Mouse (Mus musculus): ENCODE measurements around the gene Klrb1c. TPM values are rescaled to one million over a fixed set of nuclear protein-coding genes. Genes with fewer than 3 reads are reported as not detected.

Gene Klrb1c
- polyA plus RNA-seq (2012; rRNA removed) = 0.04 and 0.19 TPM in 2 replicates

DNA sequence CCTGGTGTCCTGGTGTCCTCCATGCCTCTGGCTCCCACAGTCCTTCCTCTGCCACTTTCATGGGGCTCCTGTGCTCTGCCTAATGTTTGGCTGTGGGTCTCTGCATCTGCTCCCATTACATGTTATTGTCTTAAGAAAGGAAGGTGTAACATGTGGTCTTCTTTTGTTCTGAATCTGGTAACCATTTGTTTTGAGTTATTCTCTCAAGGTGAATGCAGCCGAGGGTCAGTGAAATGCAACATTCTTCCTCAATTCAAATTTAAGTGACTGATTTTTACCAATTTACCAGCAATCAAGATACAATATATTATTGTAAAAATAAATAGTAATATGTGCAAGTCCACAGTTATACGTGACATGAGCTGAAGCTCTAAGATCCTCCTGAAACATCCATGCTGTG is at the start of gene Klrb1c:
TSS of gene Klrb1c (minus strand) at position 101 of the 400 bp plus-strand sequence.
- no peak within 1 kb of the TSS for H3K27ac ChIP-seq (ENCODE audit: insufficient read depth, low read length)
- H3K4me1 ChIP-seq (ENCODE audit: control insufficient read depth, insufficient read depth, low read length) = no peaks in the 10 kb centered on the region
- H3K4me3 ChIP-seq (ENCODE audit: insufficient read depth, low read length) = no peak within 1 kb of the TSS
- TF ChIP-seq POLR2A (IDR thresholded peaks at IDR 0.05; ENCODE audit: extremely low read depth, insufficient read depth, low read length) (no peak), CTCF (IDR thresholded peaks at IDR 0.05; ENCODE audit: extremely low read depth, insufficient read depth, low read length) (no peak)

DNA sequence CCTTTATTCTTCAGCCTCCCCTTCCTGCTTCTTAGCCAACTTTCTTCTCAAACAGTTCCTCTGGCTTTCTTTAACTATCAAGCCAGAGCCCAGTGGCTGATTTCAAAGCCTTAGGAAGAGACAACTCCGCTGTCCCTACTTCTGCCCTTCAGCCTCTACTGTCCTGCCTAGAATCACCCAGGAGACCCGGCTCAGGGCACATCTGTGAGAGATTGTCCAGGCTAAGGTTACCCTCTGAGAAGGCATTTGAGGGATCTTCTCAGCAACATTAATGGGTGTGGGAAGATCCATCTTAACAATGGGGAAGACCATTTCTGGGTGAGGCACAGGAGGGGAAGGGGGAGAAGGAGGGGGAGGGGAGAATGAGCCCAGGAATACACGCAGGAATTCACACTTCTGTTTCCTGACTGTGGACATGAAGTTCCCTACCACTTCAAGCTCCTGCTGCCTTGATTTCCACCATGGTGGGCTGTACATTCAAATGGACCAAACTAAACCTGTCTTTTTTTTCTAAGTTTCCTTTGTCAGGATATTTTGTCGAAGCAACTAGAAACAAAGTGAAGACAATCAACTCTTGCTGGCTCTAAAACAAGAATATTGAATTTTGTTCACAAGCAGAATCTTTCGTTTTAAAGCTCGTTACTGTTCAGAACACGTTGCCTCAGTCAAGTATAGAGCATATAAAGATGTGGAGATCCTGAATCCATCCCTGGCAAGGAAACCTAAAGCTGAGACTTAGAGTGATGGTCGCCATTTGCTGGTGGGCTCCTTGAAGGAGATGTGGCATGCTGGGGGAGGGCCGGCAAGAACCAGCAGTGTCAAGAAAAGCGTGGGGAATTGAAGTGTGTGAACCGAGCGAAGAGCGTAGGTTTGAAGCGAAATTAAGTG is 48.7 kb upstream of the Klrb1c start:
- no peak overlapping the region for H3K27ac ChIP-seq (ENCODE audit: insufficient read depth, low read length)
- TF ChIP-seq CTCF (IDR thresholded peaks at IDR 0.05; ENCODE audit: extremely low read depth, insufficient read depth, low read length) = no peak
- TF ChIP-seq POLR2A (IDR thresholded peaks at IDR 0.05; ENCODE audit: extremely low read depth, insufficient read depth, low read length) = no peak
- peak overlapping the region; percentile 98 for H3K4me3 ChIP-seq (ENCODE audit: insufficient read depth, low read length)
- no peaks in the 10 kb centered on the region for H3K4me1 ChIP-seq (ENCODE audit: control insufficient read depth, insufficient read depth, low read length)

DNA sequence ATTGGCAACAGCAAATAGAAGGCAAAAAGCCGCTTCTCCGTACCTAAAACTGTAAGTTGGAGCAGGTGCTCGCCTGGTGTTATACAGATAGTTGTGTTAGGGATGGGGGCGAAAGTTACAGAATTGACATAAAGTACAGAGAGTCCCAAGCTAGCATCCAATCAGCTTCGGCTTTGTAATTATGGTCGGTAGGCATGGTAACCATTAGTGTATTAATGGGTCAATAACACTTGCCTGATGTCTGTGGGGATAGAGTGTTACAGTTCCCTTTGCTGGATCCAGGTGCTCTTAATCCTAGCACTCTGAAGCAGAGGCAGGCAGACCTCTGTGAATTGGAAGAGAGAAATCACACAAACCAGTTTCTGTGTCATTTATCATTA is 47.9 kb upstream of the Klrb1c start:
- no peaks in the 10 kb centered on the region for H3K4me1 ChIP-seq (ENCODE audit: control insufficient read depth, insufficient read depth, low read length)
- TF ChIP-seq CTCF (IDR thresholded peaks at IDR 0.05; ENCODE audit: extremely low read depth, insufficient read depth, low read length) = no peak
- TF ChIP-seq POLR2A (IDR thresholded peaks at IDR 0.05; ENCODE audit: extremely low read depth, insufficient read depth, low read length) = no peak
- no peak overlapping the region; the same call in 1 of the 2 replicates for H3K4me3 ChIP-seq (ENCODE audit: insufficient read depth, low read length)
- H3K27ac ChIP-seq (ENCODE audit: insufficient read depth, low read length) = no peak overlapping the region

DNA sequence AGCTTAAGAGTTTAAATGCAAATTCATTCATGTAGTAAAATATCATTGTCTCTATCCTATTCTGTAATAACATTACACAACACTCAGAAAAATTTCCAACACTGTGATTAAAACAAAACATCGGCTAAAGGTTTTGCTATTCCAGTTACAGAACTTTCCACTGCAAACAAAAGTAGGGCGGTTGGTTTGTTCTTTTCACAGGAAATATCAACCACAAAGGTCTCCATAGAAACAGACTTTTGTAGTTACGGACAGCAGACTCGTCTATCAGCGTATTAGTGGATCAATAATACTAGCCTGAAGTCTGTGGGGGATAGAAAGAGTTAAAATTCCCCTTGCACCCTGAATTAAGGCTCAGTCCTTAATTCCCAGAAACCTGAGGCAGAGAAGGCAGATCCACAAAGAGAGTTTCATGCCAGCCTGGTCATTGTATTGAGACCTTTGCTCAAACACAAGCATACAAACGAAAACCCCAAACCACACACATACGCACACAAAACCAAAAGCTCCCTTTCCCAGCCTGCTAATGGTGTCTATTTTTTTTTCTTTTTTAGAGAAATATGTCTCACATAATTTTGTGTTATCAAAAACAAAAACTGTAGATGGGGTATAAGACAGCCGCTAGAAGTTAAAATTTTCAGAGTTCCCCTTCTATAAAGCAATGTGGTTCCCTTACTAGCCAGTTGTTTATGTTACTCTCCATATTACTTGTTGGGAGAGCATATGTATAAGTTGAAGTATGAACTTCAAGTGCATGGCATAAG is 47.4 kb upstream of the Klrb1c start:
- Histone ChIP-seq H3K4me1 (ENCODE audit: control insufficient read depth, insufficient read depth, low read length) (no peaks in the 10 kb centered on the region), H3K27ac (ENCODE audit: insufficient read depth, low read length) (no peak overlapping the region), H3K4me3 (ENCODE audit: insufficient read depth, low read length) (no peak overlapping the region)
- TF ChIP-seq CTCF (IDR thresholded peaks at IDR 0.05; ENCODE audit: extremely low read depth, insufficient read depth, low read length) (no peak), POLR2A (IDR thresholded peaks at IDR 0.05; ENCODE audit: extremely low read depth, insufficient read depth, low read length) (no peak)

DNA sequence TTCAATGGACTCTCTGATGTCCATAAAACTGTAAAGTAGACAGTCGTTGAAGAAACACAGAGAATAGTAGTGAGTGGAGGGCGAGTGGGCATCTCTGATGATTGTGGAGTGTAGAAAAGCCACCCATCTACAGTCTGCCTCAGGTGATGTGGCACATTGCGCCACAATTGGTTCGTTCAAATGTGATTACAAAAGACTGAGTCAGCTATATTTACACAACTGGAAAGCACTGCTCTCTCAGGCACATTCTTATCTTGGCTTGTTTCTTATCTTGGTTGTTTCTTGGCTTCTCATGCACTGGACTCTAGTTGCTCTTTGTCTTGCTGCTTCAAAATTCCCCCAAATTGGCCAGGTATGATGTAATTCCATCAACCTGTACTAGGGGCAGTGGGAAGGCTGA is 46.6 kb upstream of the Klrb1c start:
- Histone ChIP-seq H3K4me3 (ENCODE audit: insufficient read depth, low read length) (no peak overlapping the region), H3K27ac (ENCODE audit: insufficient read depth, low read length) (no peak overlapping the region), H3K4me1 (ENCODE audit: control insufficient read depth, insufficient read depth, low read length) (no peaks in the 10 kb centered on the region)
- TF ChIP-seq POLR2A (IDR thresholded peaks at IDR 0.05; ENCODE audit: extremely low read depth, insufficient read depth, low read length) (no peak), CTCF (IDR thresholded peaks at IDR 0.05; ENCODE audit: extremely low read depth, insufficient read depth, low read length) (no peak)

- no peak for TF ChIP-seq POLR2A (IDR thresholded peaks at IDR 0.05; ENCODE audit: extremely low read depth, insufficient read depth, low read length)
- no peak for TF ChIP-seq CTCF (IDR thresholded peaks at IDR 0.05; ENCODE audit: extremely low read depth, insufficient read depth, low read length)
- no peak overlapping the region for H3K4me3 ChIP-seq (ENCODE audit: insufficient read depth, low read length)
- no peak overlapping the region for H3K27ac ChIP-seq (ENCODE audit: insufficient read depth, low read length)
- H3K4me1 ChIP-seq (ENCODE audit: control insufficient read depth, insufficient read depth, low read length) = no peaks in the 10 kb centered on the region
These were observed 44.0 kb upstream of the Klrb1c start for GRCm38 (mm10) chr6:128833046-128833445.

- H3K4me3 ChIP-seq (ENCODE audit: insufficient read depth, low read length) = no peak overlapping the region
- no peak for TF ChIP-seq POLR2A (IDR thresholded peaks at IDR 0.05; ENCODE audit: extremely low read depth, insufficient read depth, low read length)
- TF ChIP-seq CTCF (IDR thresholded peaks at IDR 0.05; ENCODE audit: extremely low read depth, insufficient read depth, low read length) = no peak
- H3K27ac ChIP-seq (ENCODE audit: insufficient read depth, low read length) = no peak overlapping the region
- H3K4me1 ChIP-seq (ENCODE audit: control insufficient read depth, insufficient read depth, low read length) = no peaks in the 10 kb centered on the region
These were observed 40.8 kb upstream of the Klrb1c start for GRCm38 (mm10) chr6:128829837-128830236.

GRCm38 (mm10) chr6:128826781-128827180 is 37.8 kb upstream of the Klrb1c start:
- H3K4me1 ChIP-seq (ENCODE audit: control insufficient read depth, insufficient read depth, low read length) = no peaks in the 10 kb centered on the region
- no peak overlapping the region for H3K4me3 ChIP-seq (ENCODE audit: insufficient read depth, low read length)
- no peak overlapping the region for H3K27ac ChIP-seq (ENCODE audit: insufficient read depth, low read length)
- TF ChIP-seq CTCF (IDR thresholded peaks at IDR 0.05; ENCODE audit: extremely low read depth, insufficient read depth, low read length) (no peak), POLR2A (IDR thresholded peaks at IDR 0.05; ENCODE audit: extremely low read depth, insufficient read depth, low read length) (no peak)

- TF ChIP-seq CTCF (IDR thresholded peaks at IDR 0.05; ENCODE audit: extremely low read depth, insufficient read depth, low read length) = no peak
- TF ChIP-seq POLR2A (IDR thresholded peaks at IDR 0.05; ENCODE audit: extremely low read depth, insufficient read depth, low read length) = no peak
- no peak within 1 kb of the TSS for H3K4me3 ChIP-seq (ENCODE audit: insufficient read depth, low read length)
- H3K27ac ChIP-seq (ENCODE audit: insufficient read depth, low read length) = no peak within 1 kb of the TSS
- no peaks in the 10 kb centered on the region for H3K4me1 ChIP-seq (ENCODE audit: control insufficient read depth, insufficient read depth, low read length)
These were observed 37.1 kb upstream of the Klrb1c start, which contains the start of the genes Gm44511 and Klrb1b for GRCm38 (mm10) chr6:128826132-128826531. Gm44511 (minus strand) TSS chr6:128826315. Klrb1b (minus strand) TSS chr6:128826331.

All from cortical plate, adult 2 months (tissue).